Mouse (Mus musculus) layer of hippocampus, adult 18-20 months (tissue): ENCODE measurements at regions not wholly inside any gene's neighbourhood (a gene's known extent, or its start where the extent isn't known, plus 50 kb on each side); places are given as distances from the start of the nearest gene placed in this dataset.
A peak's percentile ranks its signal among the peaks of the same experiment; 100 is the strongest.

Source experiments
- DNase-seq, 2 experiments: peaks; one replicate each; pipeline ENCODE4 v3.0.0; 2022; ENCODE audit warnings: low spot score in 2 of 2

DNA sequence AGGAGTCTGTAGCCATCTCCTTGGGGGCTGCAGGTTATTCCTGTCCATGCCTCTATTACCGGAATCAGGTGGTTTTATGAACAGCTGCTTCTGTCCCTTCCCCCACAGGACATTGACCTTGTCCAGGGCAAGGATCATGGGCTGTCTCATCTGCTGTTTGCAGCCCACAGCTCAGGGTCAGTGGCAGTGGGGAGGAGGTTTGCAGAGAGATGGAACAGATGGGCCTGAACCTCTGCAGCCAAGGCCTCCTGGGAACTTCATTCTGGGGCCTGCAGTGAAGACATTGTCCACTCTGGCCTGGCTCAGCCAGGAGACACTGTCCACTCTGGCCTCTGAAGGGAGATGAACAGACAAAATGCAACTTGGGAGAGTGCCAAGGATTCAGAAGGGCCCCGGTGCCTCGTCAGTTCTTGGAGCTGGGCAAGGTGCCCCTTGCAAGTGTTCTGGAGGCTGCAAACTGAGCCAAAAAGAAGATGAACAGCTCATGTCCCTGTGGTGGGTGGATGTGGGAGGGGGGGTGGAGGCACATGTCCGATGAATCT is 109.9 kb upstream of the Sdk2 start:
- DNase-seq, result no peak

DNA sequence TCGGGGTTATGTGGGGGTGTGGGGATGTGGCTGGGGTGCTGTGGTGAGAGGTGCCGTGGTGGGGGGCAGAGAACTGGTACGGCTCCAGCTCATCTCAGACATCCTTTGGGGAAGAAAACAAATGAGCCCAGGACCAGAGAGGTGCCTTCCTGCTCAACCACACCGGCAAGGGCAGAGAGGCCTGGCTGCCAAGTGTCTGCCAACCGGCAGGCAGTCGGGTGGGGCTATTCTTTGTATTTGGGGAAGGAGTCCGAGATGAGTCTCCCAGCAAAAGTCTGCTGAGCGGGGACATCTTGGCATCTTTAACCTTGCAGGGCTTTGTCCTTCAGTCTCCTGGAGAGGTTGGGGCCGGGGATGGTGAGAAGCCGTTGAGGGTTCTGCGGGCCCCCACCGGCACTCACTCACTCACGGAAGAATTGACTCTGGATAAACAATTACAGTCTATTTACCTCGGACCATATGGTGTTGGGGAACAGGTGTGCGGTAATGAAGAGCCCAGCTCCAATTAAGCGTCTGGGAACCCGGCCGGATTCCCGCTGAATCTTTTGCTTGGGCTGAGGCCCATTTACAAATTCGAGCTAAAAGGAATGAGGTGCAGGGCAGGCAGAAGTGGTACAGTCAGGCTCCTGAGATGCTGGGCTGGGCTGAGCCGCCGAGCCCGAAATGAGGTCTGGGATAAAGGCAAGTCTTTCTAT is 108.7 kb upstream of the Sdk2 start:
- DNase-seq, result no peak

DNA sequence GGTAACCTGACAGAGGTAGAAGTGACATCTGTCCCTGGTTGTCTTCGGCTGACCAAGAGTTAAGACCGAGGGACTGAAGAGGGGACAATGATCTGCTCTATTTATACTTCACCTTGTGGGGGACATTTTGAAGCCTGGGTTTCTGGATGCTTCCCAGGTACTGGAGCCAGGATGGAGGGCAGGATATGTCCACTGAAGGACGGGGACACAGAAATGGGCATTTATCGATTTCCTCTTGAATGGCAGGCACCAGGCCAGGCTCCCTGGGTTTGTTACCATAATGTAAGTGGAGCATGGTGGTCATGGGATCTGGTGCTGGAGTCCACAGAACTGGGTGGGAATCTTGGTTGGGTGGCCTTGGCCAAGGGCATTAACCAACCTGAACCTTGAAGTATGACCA is 108.0 kb upstream of the Sdk2 start:
- no peak for DNase-seq

DNA sequence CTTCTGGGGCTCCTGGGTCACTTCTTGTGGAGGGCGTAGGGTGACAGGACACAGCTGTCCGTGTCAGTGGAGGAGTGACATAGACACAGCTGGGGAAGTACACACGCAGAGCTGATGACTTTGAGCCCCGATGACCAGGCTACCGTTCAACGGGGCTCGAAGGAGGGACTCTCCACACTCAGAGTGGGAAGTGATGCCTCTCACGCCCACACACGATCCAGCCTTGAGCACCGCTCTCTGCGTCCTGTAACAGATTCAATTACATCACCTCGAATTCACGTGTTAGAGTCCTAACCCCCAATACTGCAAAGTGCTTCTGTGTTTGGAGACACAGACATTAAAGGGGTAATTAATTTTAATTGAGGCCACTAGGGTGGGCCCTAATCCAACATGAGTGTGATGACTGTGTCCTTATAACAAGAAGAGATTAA is 101.4 kb upstream of the Sdk2 start:
- DNase-seq, result no peak

DNA sequence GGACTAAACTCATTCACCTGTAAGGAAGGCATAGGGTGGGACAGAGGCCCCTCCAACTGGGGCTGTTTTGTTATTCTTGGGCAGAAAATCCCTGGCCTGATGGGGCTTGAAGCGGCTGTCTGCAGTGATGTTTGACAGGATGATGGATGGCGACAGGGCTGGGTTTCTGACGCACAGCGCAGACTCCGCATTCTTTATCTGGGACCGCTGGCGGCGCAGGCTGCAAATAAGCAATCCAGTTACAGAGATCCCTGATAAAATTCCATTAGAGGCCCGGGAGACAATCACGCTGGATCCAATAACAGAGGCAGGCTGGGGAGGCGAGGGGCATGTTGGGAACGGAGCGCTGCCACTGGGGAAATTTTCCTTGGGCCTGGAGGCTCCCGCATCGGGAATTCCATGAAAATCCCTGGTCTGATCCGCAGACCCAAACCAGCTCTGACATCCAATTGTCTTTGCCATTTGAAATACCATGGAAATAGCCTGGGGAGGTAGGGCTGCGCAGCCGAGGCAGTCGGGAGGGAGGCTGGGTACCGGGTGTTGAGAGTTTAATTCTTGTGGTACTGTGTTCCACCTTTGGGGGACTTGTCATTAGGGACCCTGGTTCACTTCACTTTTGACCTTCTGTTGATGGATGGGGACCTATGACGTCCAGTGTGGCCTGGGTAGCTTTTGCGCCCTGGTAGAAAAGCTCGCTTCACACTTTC is 99.0 kb upstream of the Sdk2 start:
- DNase-seq, result no peak

DNA sequence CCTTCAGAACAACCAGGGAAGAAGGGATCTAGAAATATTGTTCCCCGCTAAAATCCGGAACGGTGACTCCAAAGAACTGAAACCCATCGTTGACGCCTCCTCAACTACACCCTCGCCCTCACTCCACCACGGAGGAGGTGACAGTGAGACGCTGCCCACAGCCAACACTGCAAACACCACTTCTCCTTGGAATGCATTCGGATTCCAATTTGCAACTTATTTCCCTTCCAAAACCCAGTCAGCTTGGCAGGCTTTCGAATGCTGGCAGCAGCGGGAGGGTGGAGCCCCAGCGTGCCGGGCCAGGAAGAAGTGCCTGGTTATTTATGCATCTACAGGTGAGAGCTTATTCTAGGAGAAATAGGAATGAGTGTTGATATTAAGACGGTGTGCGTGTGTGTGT is 85.9 kb upstream of the Sdk2 start:
- peak; percentile 22 to 48 for DNase-seq

DNA sequence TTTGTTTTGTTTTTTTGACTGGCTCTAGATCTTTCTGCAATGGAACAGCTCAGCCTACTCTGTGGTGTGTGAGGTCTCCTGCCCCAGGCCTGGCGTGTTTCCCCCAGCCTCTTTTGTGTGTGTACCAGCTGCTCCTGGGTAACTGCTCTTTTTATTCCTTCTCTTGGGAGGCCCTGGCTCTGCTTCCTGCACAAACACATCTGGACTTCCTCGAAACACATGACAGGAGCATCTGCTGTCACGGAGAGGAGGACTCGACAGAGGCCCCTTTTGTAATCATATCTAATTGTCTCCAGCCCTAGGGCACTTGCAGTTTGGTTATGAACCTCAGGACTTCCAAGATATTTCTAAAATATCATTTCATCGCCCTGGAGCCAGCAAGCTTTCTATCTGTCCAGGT is 79.5 kb upstream of the Sdk2 start:
- no peak for DNase-seq

DNA sequence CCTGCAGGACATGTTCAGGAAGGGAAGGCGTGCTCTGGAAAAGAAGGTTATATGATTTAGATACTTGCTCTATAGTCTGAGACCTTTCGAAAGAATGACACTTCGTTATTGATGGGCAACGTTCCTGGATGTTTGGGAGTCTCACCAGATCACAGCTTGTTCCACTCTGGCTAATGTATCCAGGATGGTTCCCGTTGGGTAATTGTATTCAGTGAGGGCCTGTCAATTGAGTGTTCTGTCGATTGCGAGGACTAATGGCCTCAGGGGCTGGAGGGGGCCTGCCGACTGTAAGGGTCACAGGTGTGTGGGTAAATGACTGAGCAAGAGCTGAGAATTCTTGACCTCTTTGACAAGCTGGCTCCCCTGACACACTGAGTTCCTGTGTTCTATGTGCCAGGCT is 62.4 kb upstream of the Sdk2 start:
- DNase-seq, result no peak

DNA sequence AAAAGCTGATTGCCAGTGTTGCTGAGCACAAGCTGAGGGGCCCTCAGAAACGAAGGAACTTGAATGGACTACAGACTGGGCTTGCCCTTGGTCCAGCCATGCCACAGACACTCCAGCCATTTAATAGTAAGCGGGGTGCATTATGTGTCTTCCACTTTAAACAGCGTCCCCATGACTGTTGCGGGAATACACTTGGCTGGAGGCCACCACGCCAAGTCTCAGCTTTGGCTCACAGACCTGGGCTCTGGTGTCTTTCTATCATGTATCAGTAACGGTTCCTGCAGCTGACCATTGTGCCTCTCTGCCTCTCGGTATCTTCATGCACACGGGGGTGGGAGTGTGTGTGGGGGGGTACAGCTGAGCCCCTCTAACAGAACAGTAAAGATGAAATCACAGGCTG is 62.0 kb upstream of the Sdk2 start:
- no peak for DNase-seq

DNA sequence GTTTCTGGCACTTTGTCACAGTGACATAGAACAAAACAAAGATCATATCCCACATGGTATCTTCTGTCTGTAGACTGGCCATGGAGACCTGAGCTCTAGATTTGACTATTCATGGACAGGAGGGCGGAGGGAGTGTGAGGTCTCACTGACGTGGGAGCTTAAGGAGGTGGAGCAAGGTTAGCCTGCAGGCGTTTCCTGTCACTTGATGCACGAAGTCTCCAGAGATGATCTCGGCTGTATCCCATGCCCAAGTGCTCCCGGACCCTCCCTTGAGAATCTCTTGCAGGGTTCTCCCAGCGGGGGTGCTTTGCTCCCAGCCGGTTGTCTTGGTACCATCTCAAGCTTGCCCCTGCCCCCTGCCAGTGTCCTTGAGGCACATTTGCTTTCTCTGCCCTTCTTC is 60.6 kb upstream of the Sdk2 start:
- no peak for DNase-seq

DNA sequence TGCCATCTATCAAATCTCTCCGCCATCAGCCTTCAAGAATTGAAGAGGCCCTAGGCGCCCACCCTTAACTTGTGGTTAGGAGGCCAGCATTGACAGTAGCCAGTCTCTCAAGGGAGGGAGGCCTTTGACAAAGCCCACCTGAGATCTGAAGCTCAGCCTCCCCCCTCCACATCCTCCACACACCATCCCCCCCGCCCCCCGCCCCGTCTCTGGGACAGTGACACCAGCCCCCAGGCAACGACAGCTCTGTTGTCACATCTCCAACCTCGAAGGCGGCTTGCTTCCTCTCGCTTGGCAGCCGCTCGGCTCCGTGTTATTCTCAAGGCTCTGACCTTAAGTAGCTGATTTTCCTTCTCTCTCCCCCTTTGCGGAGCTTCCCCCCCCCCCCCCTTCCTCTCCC is 55.3 kb upstream of the Sdk2 start:
- DNase-seq, result no peak

DNA sequence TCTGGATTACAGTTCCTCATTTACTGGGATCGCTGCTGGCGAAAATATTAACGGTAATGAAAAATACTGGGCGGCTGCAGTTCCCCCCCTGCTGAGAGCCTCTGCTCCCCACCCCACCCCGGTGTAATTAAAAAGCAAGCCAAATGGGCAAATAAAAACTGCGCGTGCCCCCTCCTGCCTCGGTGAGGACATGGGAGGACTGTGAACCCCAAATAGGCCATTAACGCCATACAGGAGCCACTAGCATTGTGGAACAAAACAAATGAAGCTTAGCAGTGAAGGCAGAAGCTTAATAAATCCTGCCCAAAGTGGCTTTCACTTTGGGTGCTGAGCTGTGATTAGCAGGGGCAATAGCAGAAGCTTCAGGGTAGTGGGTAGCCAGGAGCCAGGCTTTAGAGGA is 52.3 kb upstream of the Sdk2 start:
- no peak for DNase-seq
